Mouse (Mus musculus): Measurements from ENCODE around the gene Spint2. TPM values are rescaled to one million over a fixed set of nuclear protein-coding genes. Genes with fewer than 3 reads are reported as not detected.
"Not testable (repeated sequence)": the region's sequence is repeated elsewhere in the genome, so short reads cannot be mapped to it uniquely, and the experiment has no call there.

Spint2 gene
- total RNA-seq, 2 experiments from 2014 or later = 21.1 to 24.4 TPM

DNA sequence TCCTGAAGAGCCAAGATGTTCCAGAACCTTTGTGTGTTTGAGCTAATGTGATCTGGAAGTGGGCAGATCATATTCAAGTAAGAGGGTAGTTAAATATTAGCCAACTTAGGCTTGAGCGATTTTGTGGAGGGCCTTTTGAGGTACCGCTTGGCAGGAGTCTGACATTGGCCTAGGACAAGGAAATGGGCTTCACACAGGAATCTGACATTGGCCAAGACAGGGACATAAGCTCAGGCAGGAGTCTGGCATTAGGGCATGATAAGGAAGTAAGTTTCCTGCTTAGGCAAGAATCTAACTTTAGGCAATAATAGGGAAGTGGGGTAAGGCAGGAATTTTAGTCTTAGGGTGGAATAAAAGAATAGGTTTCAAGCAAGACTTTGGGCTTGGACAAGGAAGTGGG lies 67.5 kb downstream of the Spint2 start:
- intact Hi-C loops (cut with DNase I) = no loop called here
- DNase-seq (ENCODE audit: low spot score in 2 of 2) = no peak

DNA sequence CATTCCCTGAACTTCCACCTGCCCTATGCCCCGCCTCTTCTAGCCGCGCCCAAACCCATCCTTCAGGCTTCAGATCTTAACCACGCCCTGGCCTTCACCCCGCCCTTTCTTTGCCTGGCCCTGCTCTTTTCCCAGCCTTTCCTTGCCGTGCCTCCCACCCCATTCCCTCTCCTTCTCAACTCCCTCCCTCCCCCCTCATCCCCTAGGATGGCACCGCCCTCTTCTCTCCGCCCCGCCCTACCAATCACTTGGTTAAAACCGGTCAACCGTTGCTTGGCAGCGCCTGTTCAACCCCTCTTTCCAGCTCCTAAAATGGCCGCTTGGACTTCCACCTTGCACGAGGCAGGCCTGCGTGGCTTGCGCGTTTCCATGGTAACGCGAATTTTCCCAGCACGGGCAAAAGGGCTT lies 68.0 kb downstream of the Spint2 start, which contains the start of gene Catsperg1:
Gene Catsperg1, minus strand, starts transcription at position 361 of the 408 bp plus-strand sequence.
- intact Hi-C loops (cut with DNase I) = no loop called here

DNA sequence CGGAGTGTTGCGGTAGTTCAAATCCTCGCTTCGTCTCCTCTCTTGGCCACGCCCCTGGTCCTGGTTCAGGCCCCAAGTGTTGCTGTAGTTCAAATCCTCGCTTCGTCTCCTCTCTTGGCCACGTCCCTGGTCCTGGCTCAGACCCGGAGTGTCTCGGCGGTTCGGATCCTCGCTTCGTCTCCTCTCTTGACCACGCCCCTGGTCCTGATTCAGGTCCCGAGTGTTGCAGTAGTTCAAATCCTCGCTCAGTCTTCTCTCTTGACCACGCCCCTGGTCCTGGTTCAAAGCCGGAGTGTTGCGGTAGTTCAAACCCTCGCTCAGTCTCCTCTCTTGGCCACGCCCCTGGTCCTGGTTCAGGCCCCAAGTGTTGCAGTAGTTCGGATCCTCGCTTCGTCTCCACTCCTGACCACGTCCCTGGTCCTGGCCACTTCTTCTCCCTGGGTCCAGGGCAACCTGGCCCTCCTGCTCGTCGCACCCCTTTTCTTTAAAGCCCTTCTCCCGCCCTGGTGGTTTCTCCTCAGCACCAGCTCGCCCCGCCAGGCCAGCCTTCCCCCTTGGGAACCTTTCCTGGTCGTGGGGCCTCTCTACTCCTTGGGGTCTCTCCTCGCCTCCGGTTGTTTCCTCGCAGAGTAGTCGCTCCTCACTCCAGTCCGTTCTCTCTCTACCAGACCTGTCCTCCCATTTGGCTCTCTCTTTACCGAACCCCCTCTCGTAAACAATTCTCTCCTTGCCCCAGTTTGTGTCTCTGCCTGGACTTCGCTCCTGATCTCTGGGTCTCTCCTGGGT lies 68.7 kb downstream of the Spint2 start:
- intact Hi-C loops (cut with DNase I); DNase-seq (ENCODE audit: low spot score in 2 of 2): not testable (repeated sequence)

More for the DNA sequence above, 68.0 kb downstream of the Spint2 start, which contains the start of gene Catsperg1:
- no peak for DNase-seq (ENCODE audit: low spot score in 2 of 2)

DNA sequence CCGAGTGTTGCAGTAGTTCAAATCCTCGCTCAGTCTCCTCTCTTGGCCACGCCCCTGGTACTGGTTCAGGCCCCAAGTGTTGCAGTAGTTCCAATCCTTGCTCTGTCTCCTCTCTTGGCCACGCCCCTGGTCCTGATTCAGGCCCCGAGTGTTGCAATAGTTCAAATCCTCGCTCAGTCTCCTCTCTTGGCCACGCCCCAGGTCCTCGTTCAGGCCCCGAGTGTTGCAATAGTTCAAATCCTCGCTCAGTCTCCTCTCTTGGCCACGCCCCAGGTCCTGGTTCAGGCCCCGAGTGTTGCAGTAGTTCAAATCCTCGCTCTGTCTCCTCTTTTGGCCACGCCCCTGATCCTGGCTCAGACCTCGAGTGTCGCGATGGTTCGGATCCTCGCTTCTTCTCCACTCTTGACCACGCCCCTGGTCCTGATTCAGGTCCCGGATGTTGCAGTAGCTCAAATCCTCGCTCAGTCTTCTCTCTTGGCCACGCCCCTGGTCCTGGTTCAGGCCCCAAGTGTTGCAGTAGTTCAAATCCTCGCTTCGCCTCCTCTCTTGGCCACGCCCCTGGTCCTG lies 69.4 kb downstream of the Spint2 start:
- DNase-seq (ENCODE audit: low spot score in 2 of 2) = no peak
- intact Hi-C loops (cut with DNase I) = no loop called here

DNA sequence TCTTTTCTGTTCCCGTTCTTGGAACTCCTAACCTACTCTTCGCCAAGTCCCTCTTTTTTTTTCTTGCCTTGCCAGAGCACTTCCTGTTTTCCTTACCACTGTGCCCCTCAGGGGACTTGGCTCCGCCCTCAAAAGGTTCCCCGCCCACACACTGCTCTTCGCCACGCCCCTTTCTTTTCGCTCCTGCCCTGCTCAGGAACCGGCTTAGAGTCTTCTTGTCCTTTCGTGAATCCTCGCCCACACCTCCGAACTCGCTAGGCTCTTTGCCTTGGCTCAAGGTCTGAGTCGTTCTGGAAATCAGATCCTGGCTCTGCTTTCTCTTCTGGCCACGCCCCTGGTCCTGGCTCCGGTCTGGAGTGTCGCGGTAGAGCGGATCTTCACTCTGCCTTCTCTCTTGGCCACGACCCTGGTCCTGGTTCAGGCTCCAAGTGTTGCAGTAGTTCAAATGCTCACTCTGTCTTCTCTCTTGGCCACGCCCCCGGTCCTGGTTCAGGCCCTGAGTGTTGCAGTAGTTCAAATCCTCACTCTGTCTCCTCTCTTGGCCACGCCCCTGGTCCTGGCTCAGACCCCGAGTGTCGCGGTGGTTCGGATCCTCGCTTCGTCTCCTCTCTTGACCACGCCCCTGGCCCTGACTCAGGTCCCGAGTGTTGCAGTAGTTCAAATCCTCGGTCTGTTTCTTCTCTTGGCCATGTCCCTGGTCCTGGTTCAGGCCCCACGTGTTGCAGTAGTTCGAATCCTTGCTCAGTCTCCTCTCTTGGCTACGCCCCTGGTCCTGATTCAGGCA lies 70.1 kb downstream of the Spint2 start:
- peak; percentile 34 to 46 for DNase-seq (ENCODE audit: low spot score in 2 of 2)
- intact Hi-C loops (cut with DNase I) = no loop called here

DNA sequence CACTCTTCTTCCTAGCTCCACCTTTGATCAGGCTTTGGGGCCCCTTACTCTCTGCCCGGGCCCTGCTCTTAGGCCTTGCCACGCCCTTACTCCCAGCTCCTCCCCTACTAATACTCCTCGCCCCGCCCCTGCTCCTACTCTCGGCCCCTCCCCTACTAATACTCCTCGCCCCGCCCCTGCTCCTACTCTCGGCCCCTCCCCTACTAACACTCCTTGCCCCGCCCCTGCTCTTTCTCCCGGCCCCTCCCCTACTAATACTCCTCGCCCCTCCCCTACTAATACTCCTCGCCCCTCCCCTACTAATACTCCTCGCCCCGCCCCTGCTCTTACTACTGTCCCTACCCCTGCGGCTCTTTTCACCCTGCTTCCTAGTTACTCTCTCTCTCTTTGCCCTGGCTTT lies 70.7 kb downstream of the Spint2 start:
- DNase-seq (ENCODE audit: low spot score in 2 of 2); intact Hi-C loops (cut with DNase I): not testable (repeated sequence)

Other genes with a start within 250 kb of the Spint2 start
- 1 to 10 TPM; 4.7 to 8.9 TPM for gene Ryr1, start 156.7 kb downstream of the Spint2 start, total RNA-seq (2021)
- 1 to 10 TPM; 1.1 to 1.8 TPM for gene Rasgrp4, start 147.1 kb downstream of the Spint2 start, total RNA-seq (2021)
- gene Fam98c, start 125.7 kb downstream of the Spint2 start, total RNA-seq (2021) = 10 to 100 TPM; 35.9 to 40.6 TPM
- 1 to 10 TPM; 1.0 to 1.1 TPM for gene Ggn, start 111.7 kb downstream of the Spint2 start, total RNA-seq (2021)
- gene Spred3, start 111.5 kb downstream of the Spint2 start, total RNA-seq (2021) = 10 to 100 TPM; 52.3 to 57.9 TPM
- 100 to 1,000 TPM; 137 to 145 TPM for gene Psmd8, start 101.2 kb downstream of the Spint2 start, total RNA-seq (2021)
- under 1 TPM; 0.76 to 0.99 TPM for gene Catsperg1, start 67.9 kb downstream of the Spint2 start, total RNA-seq (2021)
- gene Kcnk6, start 49.4 kb downstream of the Spint2 start, total RNA-seq (2021) = 1 to 10 TPM; 2.2 to 3.2 TPM
- 10 to 100 TPM; 48.5 to 52.0 TPM for gene Yif1b, start 43.6 kb downstream of the Spint2 start, total RNA-seq (2021)
- not detected for gene 2200002D01Rik, start 33.4 kb downstream of the Spint2 start, total RNA-seq (2021)
- 10 to 100 TPM; 13.6 to 14.2 TPM for gene Ppp1r14a, start 7.4 kb upstream of the Spint2 start, total RNA-seq (2021)
- 100 to 1,000 TPM; 110 to 115 TPM for gene Dpf1, start 22.0 kb upstream of the Spint2 start, total RNA-seq (2021)
- gene Sipa1l3, start 236.7 kb upstream of the Spint2 start, total RNA-seq (2021) = 10 to 100 TPM; 55.0 to 60.7 TPM